Mouse (Mus musculus) kidney, postnatal 0 days (tissue): Measurements from ENCODE around the gene Obp2b. TPM values are rescaled to one million over a fixed set of nuclear protein-coding genes. Genes with fewer than 3 reads are reported as not detected.

Experiments used
- ATAC-seq: fragments of 200-750 bp; cut with Nextera tagmentation; replicated peaks from 2 replicates; pipeline ENCODE4 v1.8.0; 2017; ENCODE audit warnings: low read depth, moderate number of reproducible peaks, moderate TSS enrichment, moderate library complexity; ENCODE audit not compliant: low FRiP score
- DNase-seq: peaks from one replicate; pipeline ENCODE4 v3.0.0-alpha.2; 2016; ENCODE audit warnings: low spot score
- H3K27ac ChIP-seq: fragments of 300-500 bp; sonication (generic); 2 replicates; pipeline ENCODE4 v1.5.1; 2014; ENCODE audit warnings: mild to moderate bottlenecking
- H3K27me3 ChIP-seq: fragments of 300-500 bp; sonication (generic); 2 replicates; pipeline ENCODE4 v1.6.1; 2014; ENCODE audit warnings: low read length, mixed read lengths; ENCODE audit not compliant: insufficient read depth
- H3K36me3 ChIP-seq: fragments of 300-500 bp; sonication (generic); 2 replicates; pipeline ENCODE4 v1.6.1; 2014; ENCODE audit warnings: low read length, mixed read lengths; ENCODE audit not compliant: insufficient read depth
- H3K4me1 ChIP-seq: fragments of 300-500 bp; sonication (generic); replicated peaks from 2 replicates; pipeline ENCODE4 v1.6.1; 2014; ENCODE audit warnings: antibody characterized with exemption, low read length, mixed read lengths; ENCODE audit not compliant: insufficient read depth
- H3K4me2 ChIP-seq: fragments of 300-500 bp; sonication (generic); 2 replicates; pipeline ENCODE4 v1.6.1; 2014; ENCODE audit warnings: mild to moderate bottlenecking, low read length, moderate library complexity, mixed read lengths
- H3K4me3 ChIP-seq: fragments of 300-500 bp; sonication (generic); replicated peaks from 2 replicates; pipeline ENCODE4 v1.5.1; 2014; ENCODE audit warnings: low read depth, low read length
- H3K9ac ChIP-seq: fragments of 300-500 bp; sonication (generic); 2 replicates; pipeline ENCODE4 v1.6.1; 2014; ENCODE audit warnings: low read depth, low read length
- H3K9me3 ChIP-seq: fragments of 300-500 bp; sonication (generic); replicated peaks from 2 replicates; pipeline ENCODE4 v1.6.1; 2016; ENCODE audit warnings: low read length, inconsistent platforms, mixed read lengths
- CTCF ChIP-seq: IDR thresholded peaks from 2 replicates; pipeline ENCODE4 v1.5.1; 2016; ENCODE audit warnings: antibody characterized with exemption, low read depth, mild to moderate bottlenecking, moderate library complexity
- WGBS: fragments of 180-500 bp; shearing (Covaris S2); extraction: QIAGEN DNeasy Blood & Tissue Kit; methylation state at CpG from one replicate; pipeline ENCODE4 v1.1.7; 2014; 5-methylcytosine and 5-hydroxymethylcytosine counted together
- polyA plus RNA-seq: library from polyadenylated mRNA; unstranded; fragments of >200 nt; fragmentation: Nextera tagmentation; extraction: Ambion mirVana; gene quantifications from 2 replicates; pipeline ENCODE4 v1.2.1, GENCODE M21; 2015

Gene Obp2b
- polyA plus RNA-seq, 1 experiment from 2014 or later = not detected

- no peak for TF ChIP-seq CTCF
- WGBS = 84% methylated on average over 2 of the region's 2 CpGs
Measured at GRCm38 (mm10) chr2:25773507-25773906, 36.7 kb downstream of the Obp2b start.

GRCm38 (mm10) chr2:25774640-25775039 is 37.8 kb downstream of the Obp2b start:
- H3K9me3 ChIP-seq = no peaks in the 10 kb centered on the region
- H3K4me1 ChIP-seq = no peaks in the 10 kb centered on the region
- no peak for TF ChIP-seq CTCF
- H3K4me2 ChIP-seq = no peak overlapping the region
- H3K9ac ChIP-seq = no peak overlapping the region
- ATAC-seq (no peak), DNase-seq (no peak)
- H3K4me3 ChIP-seq = no peak overlapping the region
- H3K27me3 ChIP-seq = no peaks in the 10 kb centered on the region
- WGBS = 76% methylated on average over 2 of the region's 2 CpGs
- H3K36me3 ChIP-seq = no peaks in the 10 kb centered on the region
- H3K27ac ChIP-seq = no peak overlapping the region

More at GRCm38 (mm10) chr2:25773507-25773906, 36.7 kb downstream of the Obp2b start:
- H3K9ac ChIP-seq = no peak overlapping the region
- H3K4me3 ChIP-seq = no peak overlapping the region
- H3K36me3 ChIP-seq = no peaks in the 10 kb centered on the region
- DNase-seq (no peak), ATAC-seq (no peak)
- H3K27me3 ChIP-seq = no peaks in the 10 kb centered on the region
- H3K4me1 ChIP-seq = no peaks in the 10 kb centered on the region
- no peaks in the 10 kb centered on the region for H3K9me3 ChIP-seq
- H3K4me2 ChIP-seq = no peak overlapping the region
- H3K27ac ChIP-seq = no peak overlapping the region

DNA sequence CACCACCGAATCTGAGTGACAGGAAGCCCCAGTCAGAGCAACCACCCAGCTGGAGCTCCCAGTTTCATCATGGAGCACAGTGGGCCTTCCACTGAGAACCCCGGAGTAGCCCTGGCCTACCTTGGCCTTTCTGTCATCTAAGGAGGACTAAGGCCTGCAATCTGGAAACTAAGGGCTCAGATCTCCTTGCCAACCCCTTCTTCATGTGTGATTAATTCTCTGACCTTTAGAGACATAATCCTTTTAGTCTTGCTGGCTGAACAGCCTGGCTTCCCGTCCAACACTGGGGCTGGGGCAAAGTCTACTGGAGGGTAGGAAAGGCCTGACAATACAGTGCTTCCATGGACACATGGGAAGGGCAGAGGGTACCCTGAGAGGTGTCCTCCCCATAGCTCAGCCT is 39.2 kb downstream of the Obp2b start:
- DNase-seq = no peak

GRCm38 (mm10) chr2:25776717-25777116 is 39.9 kb downstream of the Obp2b start, which contains the start of gene Lcn11:
Gene Lcn11, plus strand, starts transcription at chr2:25777017.
- H3K4me2 ChIP-seq = no peak within 1 kb of the TSS
- H3K9me3 ChIP-seq = no peaks in the 10 kb centered on the region
- ATAC-seq (no peak), DNase-seq (no peak)
- no peaks in the 10 kb centered on the region for H3K36me3 ChIP-seq
- H3K9ac ChIP-seq = no peak within 1 kb of the TSS
- no peaks in the 10 kb centered on the region for H3K4me1 ChIP-seq
- no peak within 1 kb of the TSS for H3K4me3 ChIP-seq
- no peak within 1 kb of the TSS for H3K27ac ChIP-seq
- H3K27me3 ChIP-seq = no peaks in the 10 kb centered on the region
- no peak for TF ChIP-seq CTCF
- WGBS = 100% methylated on average over 1 of the region's 1 CpGs

More for the DNA sequence above, 39.2 kb downstream of the Obp2b start:
- no peaks in the 10 kb centered on the region for H3K36me3 ChIP-seq
- H3K4me1 ChIP-seq = no peaks in the 10 kb centered on the region
- no peak overlapping the region for H3K9ac ChIP-seq
- TF ChIP-seq CTCF = no peak
- no peak for ATAC-seq
- no peaks in the 10 kb centered on the region for H3K9me3 ChIP-seq
- H3K27me3 ChIP-seq = no peaks in the 10 kb centered on the region
- no peak overlapping the region for H3K4me2 ChIP-seq
- H3K4me3 ChIP-seq = no peak overlapping the region
- no peak overlapping the region for H3K27ac ChIP-seq
- 42% methylated on average over 3 of the region's 3 CpGs for WGBS

- no peaks in the 10 kb centered on the region for H3K36me3 ChIP-seq
Measured at GRCm38 (mm10) chr2:25779076-25779475, 42.3 kb downstream of the Obp2b start.

DNA sequence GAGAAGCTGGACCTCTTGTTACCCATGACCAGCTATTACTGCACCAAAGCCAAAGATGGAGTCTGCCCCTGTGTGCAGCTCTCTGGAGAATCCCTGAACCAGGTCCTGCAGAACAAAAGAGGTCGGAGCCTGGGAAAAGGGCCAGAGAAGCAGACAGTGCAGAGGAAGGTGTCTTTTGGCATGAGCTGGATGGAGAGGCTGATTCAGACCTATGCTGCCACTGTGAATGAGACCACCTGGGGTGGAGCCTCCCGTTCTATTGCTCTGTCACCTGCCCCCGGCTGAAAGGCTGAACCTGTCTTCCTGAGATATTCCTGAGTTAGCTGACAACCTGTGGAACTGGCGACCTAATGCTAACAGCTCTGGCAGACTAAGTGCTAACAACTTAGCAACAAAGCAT is 44.1 kb downstream of the Obp2b start:
- Histone ChIP-seq H3K9me3 (no peaks in the 10 kb centered on the region), H3K27ac (no peak overlapping the region), H3K4me2 (no peak overlapping the region), H3K9ac (no peak overlapping the region), H3K4me3 (no peak overlapping the region), H3K27me3 (no peaks in the 10 kb centered on the region), H3K36me3 (no peaks in the 10 kb centered on the region), H3K4me1 (no peaks in the 10 kb centered on the region)
- DNase-seq (no peak), ATAC-seq (no peak)
- TF ChIP-seq CTCF = no peak
- 38% methylated on average over 4 of the region's 4 CpGs for WGBS

More at GRCm38 (mm10) chr2:25779076-25779475, 42.3 kb downstream of the Obp2b start:
- Histone ChIP-seq H3K4me2 (no peak overlapping the region), H3K4me3 (no peak overlapping the region), H3K27me3 (no peaks in the 10 kb centered on the region), H3K4me1 (no peaks in the 10 kb centered on the region), H3K9me3 (no peaks in the 10 kb centered on the region), H3K9ac (no peak overlapping the region), H3K27ac (no peak overlapping the region)
- ATAC-seq (no peak), DNase-seq (no peak)
- TF ChIP-seq CTCF = no peak
- whole genome bisulfite sequencing = 87% methylated on average over 9 of the region's 9 CpGs

DNA sequence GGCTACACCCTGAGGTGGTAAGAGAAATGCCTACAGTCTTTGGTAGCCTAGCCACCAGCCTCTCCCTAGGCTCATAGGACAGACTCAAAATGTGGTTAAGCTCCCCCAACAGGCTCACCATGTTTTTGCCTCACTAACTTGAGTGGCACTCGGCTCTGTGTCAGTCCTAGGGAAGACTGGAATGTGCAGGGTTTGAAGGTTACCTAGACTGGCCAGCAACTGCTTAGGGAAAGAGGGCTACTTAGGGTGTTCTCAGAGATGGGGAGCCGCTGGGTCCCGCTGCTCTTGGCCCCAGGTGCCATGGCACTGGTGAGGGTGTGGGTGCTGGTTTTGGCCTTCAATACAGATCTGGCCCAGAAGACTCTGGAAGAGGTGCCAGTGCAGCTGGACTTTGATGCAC is 45.1 kb downstream of the Obp2b start, which contains the start of gene Gm13539:
Gm13539 (plus strand) TSS at position 301 of the 400 bp plus-strand sequence.
- WGBS = 91% methylated on average over 3 of the region's 3 CpGs
- no peak for TF ChIP-seq CTCF
- ATAC-seq = no peak

More for the DNA sequence above, 45.1 kb downstream of the Obp2b start, which contains the start of gene Gm13539:
- Histone ChIP-seq H3K9ac (no peak within 1 kb of the TSS), H3K9me3 (no peaks in the 10 kb centered on the region), H3K4me3 (no peak within 1 kb of the TSS), H3K36me3 (no peaks in the 10 kb centered on the region), H3K27me3 (no peaks in the 10 kb centered on the region), H3K27ac (no peak within 1 kb of the TSS), H3K4me2 (no peak within 1 kb of the TSS), H3K4me1 (no peaks in the 10 kb centered on the region)
- no peak for DNase-seq
